Mouse (Mus musculus) forebrain, embryonic 15.5 days (tissue): ENCODE data around the gene B3gnt6. TPM values are rescaled to one million over a fixed set of nuclear protein-coding genes. Genes with fewer than 3 reads are reported as not detected.

Source experiments
- ATAC-seq: fragments of 200-750 bp; cut with Nextera tagmentation; replicated peaks from 2 replicates; pipeline ENCODE4 v1.8.0; 2017; ENCODE audit warnings: mild to moderate bottlenecking, moderate TSS enrichment, moderate library complexity
- H3K27ac ChIP-seq: fragments of 300-500 bp; sonication (generic); replicated peaks from 2 replicates; pipeline ENCODE4 v1.5.1; 2015; ENCODE audit warnings: mild to moderate bottlenecking, inconsistent platforms
- H3K27me3 ChIP-seq: fragments of 300-500 bp; sonication (generic); 2 replicates; pipeline ENCODE4 v1.6.1; 2015; ENCODE audit warnings: inconsistent platforms
- H3K36me3 ChIP-seq: fragments of 300-500 bp; sonication (generic); 2 replicates; pipeline ENCODE4 v1.6.1; 2015; ENCODE audit warnings: mild to moderate bottlenecking, inconsistent platforms
- H3K4me1 ChIP-seq: fragments of 300-500 bp; sonication (generic); 2 replicates; pipeline ENCODE4 v1.6.1; 2015; ENCODE audit warnings: inconsistent platforms
- H3K4me2 ChIP-seq: fragments of 300-500 bp; sonication (generic); replicated peaks from 2 replicates; pipeline ENCODE4 v1.6.1; 2015; ENCODE audit warnings: mild to moderate bottlenecking, inconsistent platforms
- H3K4me3 ChIP-seq: fragments of 300-500 bp; sonication (generic); 2 replicates; pipeline ENCODE4 v1.5.1; 2015; ENCODE audit warnings: mild to moderate bottlenecking, inconsistent platforms
- H3K9ac ChIP-seq: fragments of 300-500 bp; sonication (generic); replicated peaks from 2 replicates; pipeline ENCODE4 v1.6.1; 2015; ENCODE audit warnings: mild to moderate bottlenecking, inconsistent platforms
- H3K9me3 ChIP-seq: fragments of 300-500 bp; sonication (generic); 2 replicates; pipeline ENCODE4 v1.6.1; 2016; ENCODE audit warnings: inconsistent platforms
- WGBS: fragments of 180-500 bp; shearing (Covaris S2); methylation state at CpG from one replicate; pipeline ENCODE4 v1.1.7; 2015; ENCODE audit warnings: mixed read lengths; 5-methylcytosine and 5-hydroxymethylcytosine counted together
- polyA plus RNA-seq: library from polyadenylated mRNA; unstranded; fragments of >200 nt; fragmentation: Nextera tagmentation; extraction: Ambion mirVana; gene quantifications from 2 replicates; pipeline ENCODE4 v1.2.1, GENCODE M21; 2015

B3gnt6 gene
- polyA plus RNA-seq, 1 experiment from 2014 or later = 0.15 TPM

GRCm38 (mm10) chr7:98174883-98175755 lies 24.2 kb downstream of the B3gnt6 start:
- Histone ChIP-seq H3K4me2 (no peak overlapping the region), H3K4me3 (no peak overlapping the region), H3K27me3 (peaks cover 7% of the 10 kb centered on the region; the same call in 1 of the 2 replicates), H3K36me3 (no peaks in the 10 kb centered on the region), H3K4me1 (peaks cover 23% of the 10 kb centered on the region), H3K9ac (no peak overlapping the region), H3K27ac (no peak overlapping the region), H3K9me3 (no peaks in the 10 kb centered on the region)
- 75% methylated on average over 4 of the region's 4 CpGs for WGBS
- no peak for ATAC-seq

- Histone ChIP-seq H3K4me1 (peaks cover 21% of the 10 kb centered on the region), H3K9ac (no peak overlapping the region), H3K9me3 (no peaks in the 10 kb centered on the region), H3K36me3 (no peaks in the 10 kb centered on the region), H3K4me3 (no peak overlapping the region), H3K27me3 (no peaks in the 10 kb centered on the region), H3K4me2 (no peak overlapping the region), H3K27ac (no peak overlapping the region)
- no peak for ATAC-seq
- 72% methylated on average over 4 of the region's 4 CpGs for WGBS
These were observed 25.9 kb downstream of the B3gnt6 start for GRCm38 (mm10) chr7:98173408-98173807.

- Histone ChIP-seq H3K4me3 (no peak overlapping the region), H3K9ac (no peak overlapping the region), H3K4me2 (no peak overlapping the region), H3K4me1 (peaks cover 14% of the 10 kb centered on the region), H3K9me3 (no peaks in the 10 kb centered on the region), H3K36me3 (no peaks in the 10 kb centered on the region), H3K27me3 (no peaks in the 10 kb centered on the region), H3K27ac (no peak overlapping the region)
- WGBS = 79% methylated on average over 8 of the region's 8 CpGs
- no peak for ATAC-seq
These were observed 26.6 kb downstream of the B3gnt6 start for GRCm38 (mm10) chr7:98172661-98173060.

- Histone ChIP-seq H3K27me3 (no peaks in the 10 kb centered on the region), H3K4me3 (no peak overlapping the region), H3K9me3 (no peaks in the 10 kb centered on the region), H3K27ac (no peak overlapping the region), H3K4me2 (no peak overlapping the region), H3K36me3 (no peaks in the 10 kb centered on the region), H3K4me1 (peaks cover 4% of the 10 kb centered on the region; the same call in 1 of the 2 replicates), H3K9ac (no peak overlapping the region)
- 71% methylated on average over 6 of the region's 6 CpGs for WGBS
- 0 out of 2 replicates have a peak, but pooled peaks have one; percentile 41 for ATAC-seq
These were observed 27.9 kb downstream of the B3gnt6 start for GRCm38 (mm10) chr7:98171141-98172073.

GRCm38 (mm10) chr7:98164999-98165528 lies 34.2 kb downstream of the B3gnt6 start:
- no peak overlapping the region for H3K27ac ChIP-seq
- H3K36me3 ChIP-seq = no peaks in the 10 kb centered on the region
- H3K27me3 ChIP-seq = no peaks in the 10 kb centered on the region
- H3K4me3 ChIP-seq = no peak overlapping the region
- H3K9ac ChIP-seq = no peak overlapping the region
- no peak overlapping the region for H3K4me2 ChIP-seq
- 53% methylated on average over 10 of the region's 10 CpGs for WGBS
- H3K4me1 ChIP-seq = peaks cover 5% of the 10 kb centered on the region
- ATAC-seq = 0 out of 2 replicates have a peak, but pooled peaks have one; percentile 27
- H3K9me3 ChIP-seq = no peaks in the 10 kb centered on the region

- Histone ChIP-seq H3K9ac (no peak overlapping the region), H3K9me3 (no peaks in the 10 kb centered on the region), H3K27ac (no peak overlapping the region), H3K27me3 (no peaks in the 10 kb centered on the region), H3K4me3 (no peak overlapping the region), H3K4me2 (no peak overlapping the region), H3K36me3 (no peaks in the 10 kb centered on the region), H3K4me1 (peaks cover 7% of the 10 kb centered on the region)
- ATAC-seq = no peak
- WGBS = 72% methylated on average over 9 of the region's 9 CpGs
These were observed 34.8 kb downstream of the B3gnt6 start for GRCm38 (mm10) chr7:98164382-98164998.

- Histone ChIP-seq H3K27ac (no peak overlapping the region), H3K4me1 (peaks cover 7% of the 10 kb centered on the region), H3K9me3 (no peaks in the 10 kb centered on the region), H3K4me2 (no peak overlapping the region), H3K4me3 (no peak overlapping the region), H3K27me3 (no peaks in the 10 kb centered on the region), H3K36me3 (no peaks in the 10 kb centered on the region), H3K9ac (no peak overlapping the region)
- WGBS = 41% methylated on average over 3 of the region's 3 CpGs
- no peak for ATAC-seq
These were observed 35.6 kb downstream of the B3gnt6 start for GRCm38 (mm10) chr7:98163700-98164099.

GRCm38 (mm10) chr7:98162239-98162638 lies 37.0 kb downstream of the B3gnt6 start:
- Histone ChIP-seq H3K27ac (no peak overlapping the region), H3K9me3 (no peaks in the 10 kb centered on the region), H3K9ac (no peak overlapping the region), H3K4me3 (no peak overlapping the region), H3K4me2 (no peak overlapping the region), H3K36me3 (no peaks in the 10 kb centered on the region), H3K27me3 (no peaks in the 10 kb centered on the region), H3K4me1 (peaks cover 13% of the 10 kb centered on the region)
- ATAC-seq = no peak
- whole genome bisulfite sequencing = 80% methylated on average over 6 of the region's 6 CpGs

- ATAC-seq = no peak
- H3K9ac ChIP-seq = no peak overlapping the region
- H3K4me2 ChIP-seq = no peak overlapping the region
- no peaks in the 10 kb centered on the region for H3K9me3 ChIP-seq
- no peak overlapping the region for H3K4me3 ChIP-seq
- H3K27me3 ChIP-seq = no peaks in the 10 kb centered on the region
- peaks cover 20% of the 10 kb centered on the region for H3K4me1 ChIP-seq
- no peak overlapping the region for H3K27ac ChIP-seq
- WGBS = 51% methylated on average over 8 of the region's 8 CpGs
- no peaks in the 10 kb centered on the region for H3K36me3 ChIP-seq
These were observed 39.1 kb downstream of the B3gnt6 start for GRCm38 (mm10) chr7:98160041-98160740.

- Histone ChIP-seq H3K4me2 (no peak overlapping the region), H3K4me1 (peaks cover 17% of the 10 kb centered on the region), H3K27me3 (no peaks in the 10 kb centered on the region), H3K36me3 (no peaks in the 10 kb centered on the region), H3K9me3 (no peaks in the 10 kb centered on the region), H3K27ac (no peak overlapping the region), H3K4me3 (no peak overlapping the region), H3K9ac (no peak overlapping the region)
- no peak for ATAC-seq
- WGBS = 73% methylated on average over 8 of the region's 8 CpGs
These were observed 40.8 kb downstream of the B3gnt6 start for GRCm38 (mm10) chr7:98158481-98158880.

- H3K4me3 ChIP-seq = no peak overlapping the region
- H3K4me1 ChIP-seq = peaks cover 17% of the 10 kb centered on the region
- no peak overlapping the region for H3K9ac ChIP-seq
- H3K4me2 ChIP-seq = no peak overlapping the region
- no peak for ATAC-seq
- H3K36me3 ChIP-seq = no peaks in the 10 kb centered on the region
- no peak overlapping the region for H3K27ac ChIP-seq
- H3K27me3 ChIP-seq = no peaks in the 10 kb centered on the region
- H3K9me3 ChIP-seq = no peaks in the 10 kb centered on the region
- WGBS = 57% methylated on average over 5 of the region's 5 CpGs
These were observed 41.5 kb downstream of the B3gnt6 start for GRCm38 (mm10) chr7:98157636-98158332.
